Mouse (Mus musculus) T-cell, adult 2 months (primary cell): ENCODE results near the gene Mgea5.
A peak's percentile ranks its signal among the peaks of the same experiment; 100 is the strongest.

Source experiments
- DNase-seq: peaks from one replicate; pipeline ENCODE4 v3.0.0; 2022; ENCODE audit warnings: low spot score

Mgea5 gene

GRCm38 (mm10) chr19:45748691-45749242 lies 34.9 kb downstream of the Mgea5 start:
- DNase-seq, result peak; percentile 50

GRCm38 (mm10) chr19:45748206-45748605 lies 35.4 kb downstream of the Mgea5 start:
- no peak for DNase-seq

- peak; percentile 78 for DNase-seq
These were observed 36.4 kb downstream of the Mgea5 start for GRCm38 (mm10) chr19:45747028-45747867.

GRCm38 (mm10) chr19:45746153-45747020 lies 37.2 kb downstream of the Mgea5 start:
- DNase-seq, result peak; percentile 75

- DNase-seq, result no peak
These were observed 38.1 kb downstream of the Mgea5 start for GRCm38 (mm10) chr19:45745344-45746152.

GRCm38 (mm10) chr19:45743619-45744018 lies 40.0 kb downstream of the Mgea5 start:
- DNase-seq, result no peak

GRCm38 (mm10) chr19:45742984-45743575 lies 40.6 kb downstream of the Mgea5 start:
- DNase-seq, result no peak

GRCm38 (mm10) chr19:45742218-45742983 lies 41.2 kb downstream of the Mgea5 start, which contains the start of gene Fgf8:
Gene Fgf8 (minus strand): TSS chr19:45742915.
- peak; percentile 33 for DNase-seq

GRCm38 (mm10) chr19:45741431-45742217 lies 42.0 kb downstream of the Mgea5 start:
- no peak for DNase-seq

- no peak for DNase-seq
These were observed 42.8 kb downstream of the Mgea5 start for GRCm38 (mm10) chr19:45740817-45741216.

- DNase-seq, result no peak
These were observed 43.4 kb downstream of the Mgea5 start for GRCm38 (mm10) chr19:45740233-45740632.

- DNase-seq, result no peak
These were observed 45.1 kb downstream of the Mgea5 start for GRCm38 (mm10) chr19:45738521-45738920.

- no peak for DNase-seq
These were observed 45.7 kb downstream of the Mgea5 start for GRCm38 (mm10) chr19:45737846-45738484.

GRCm38 (mm10) chr19:45737208-45737845 lies 46.3 kb downstream of the Mgea5 start:
- no peak for DNase-seq

- peak; percentile 36 for DNase-seq
These were observed 46.8 kb downstream of the Mgea5 start for GRCm38 (mm10) chr19:45736855-45737207.

- no peak for DNase-seq
These were observed 47.4 kb downstream of the Mgea5 start for GRCm38 (mm10) chr19:45736241-45736640.

GRCm38 (mm10) chr19:45734762-45735161 lies 48.9 kb downstream of the Mgea5 start:
- DNase-seq, result no peak

GRCm38 (mm10) chr19:45734191-45734590 lies 49.4 kb downstream of the Mgea5 start:
- DNase-seq, result no peak

GRCm38 (mm10) chr19:45733564-45733963 lies 50.1 kb downstream of the Mgea5 start:
- no peak for DNase-seq
